Mouse (Mus musculus) kidney, postnatal 0 days (tissue): ENCODE measurements around the gene Slc3a2. TPM values are rescaled to one million over a fixed set of nuclear protein-coding genes. Genes with fewer than 3 reads are reported as not detected.

Source experiments
- ATAC-seq: fragments of 200-750 bp; cut with Nextera tagmentation; replicated peaks from 2 replicates; pipeline ENCODE4 v1.8.0; 2017; ENCODE audit warnings: low read depth, moderate number of reproducible peaks, moderate TSS enrichment, moderate library complexity; ENCODE audit not compliant: low FRiP score
- DNase-seq: peaks from one replicate; pipeline ENCODE4 v3.0.0-alpha.2; 2016; ENCODE audit warnings: low spot score
- H3K27ac ChIP-seq: fragments of 300-500 bp; sonication (generic); 2 replicates; pipeline ENCODE4 v1.5.1; 2014; ENCODE audit warnings: mild to moderate bottlenecking
- H3K27me3 ChIP-seq: fragments of 300-500 bp; sonication (generic); 2 replicates; pipeline ENCODE4 v1.6.1; 2014; ENCODE audit warnings: low read length, mixed read lengths; ENCODE audit not compliant: insufficient read depth
- H3K36me3 ChIP-seq: fragments of 300-500 bp; sonication (generic); 2 replicates; pipeline ENCODE4 v1.6.1; 2014; ENCODE audit warnings: low read length, mixed read lengths; ENCODE audit not compliant: insufficient read depth
- H3K4me1 ChIP-seq: fragments of 300-500 bp; sonication (generic); replicated peaks from 2 replicates; pipeline ENCODE4 v1.6.1; 2014; ENCODE audit warnings: antibody characterized with exemption, low read length, mixed read lengths; ENCODE audit not compliant: insufficient read depth
- H3K4me2 ChIP-seq: fragments of 300-500 bp; sonication (generic); 2 replicates; pipeline ENCODE4 v1.6.1; 2014; ENCODE audit warnings: mild to moderate bottlenecking, low read length, moderate library complexity, mixed read lengths
- H3K4me3 ChIP-seq: fragments of 300-500 bp; sonication (generic); replicated peaks from 2 replicates; pipeline ENCODE4 v1.5.1; 2014; ENCODE audit warnings: low read depth, low read length
- H3K9ac ChIP-seq: fragments of 300-500 bp; sonication (generic); 2 replicates; pipeline ENCODE4 v1.6.1; 2014; ENCODE audit warnings: low read depth, low read length
- H3K9me3 ChIP-seq: fragments of 300-500 bp; sonication (generic); replicated peaks from 2 replicates; pipeline ENCODE4 v1.6.1; 2016; ENCODE audit warnings: low read length, inconsistent platforms, mixed read lengths
- CTCF ChIP-seq: IDR thresholded peaks from 2 replicates; pipeline ENCODE4 v1.5.1; 2016; ENCODE audit warnings: antibody characterized with exemption, low read depth, mild to moderate bottlenecking, moderate library complexity
- WGBS: fragments of 180-500 bp; shearing (Covaris S2); extraction: QIAGEN DNeasy Blood & Tissue Kit; methylation state at CpG from one replicate; pipeline ENCODE4 v1.1.7; 2014; 5-methylcytosine and 5-hydroxymethylcytosine counted together
- polyA plus RNA-seq: library from polyadenylated mRNA; unstranded; fragments of >200 nt; fragmentation: Nextera tagmentation; extraction: Ambion mirVana; gene quantifications from 2 replicates; pipeline ENCODE4 v1.2.1, GENCODE M21; 2015

The Slc3a2 gene
- polyA plus RNA-seq, 1 experiment from 2014 or later, result 151 TPM

- WGBS, result under 1% methylated on average over 36 of the region's 36 CpGs
- DNase-seq (peak; percentile 99), ATAC-seq (peak; percentile 96)
- peak within 1 kb of the TSS; percentile 68 for H3K4me3 ChIP-seq
- peak within 1 kb of the TSS; percentile 98 for H3K4me2 ChIP-seq
- H3K27me3 ChIP-seq, result no peaks in the 10 kb centered on the region
- H3K4me1 ChIP-seq, result peaks cover 12% of the 10 kb centered on the region; the same call in 1 of the 2 replicates
- peak within 1 kb of the TSS; percentile 97 for H3K27ac ChIP-seq
- H3K9ac ChIP-seq, result peak within 1 kb of the TSS; percentile 81
- TF ChIP-seq CTCF, result no peak
- peaks cover 31% of the 10 kb centered on the region for H3K36me3 ChIP-seq
- no peaks in the 10 kb centered on the region for H3K9me3 ChIP-seq
Measured at GRCm38 (mm10) chr19:8741243-8741869, 18.2 kb upstream of the Slc3a2 start, which contains the start of gene Stx5a. Gene Stx5a (plus strand): TSS chr19:8741413.

GRCm38 (mm10) chr19:8740603-8741002 is 17.4 kb upstream of the Slc3a2 start, which contains the start of gene 1700092M07Rik:
Gene 1700092M07Rik (plus strand): TSS chr19:8740718.
- H3K36me3 ChIP-seq, result peaks cover 23% of the 10 kb centered on the region
- 56% methylated on average over 14 of the region's 14 CpGs for WGBS
- H3K27me3 ChIP-seq, result no peaks in the 10 kb centered on the region
- peak within 1 kb of the TSS; percentile 68 for H3K4me3 ChIP-seq
- ATAC-seq, result peak; percentile 6; the same call in 1 of the 2 replicates
- no peak for DNase-seq
- H3K9me3 ChIP-seq, result no peaks in the 10 kb centered on the region
- no peak for TF ChIP-seq CTCF
- H3K27ac ChIP-seq, result peak within 1 kb of the TSS; percentile 97
- H3K9ac ChIP-seq, result peak within 1 kb of the TSS; percentile 81
- H3K4me1 ChIP-seq, result peaks cover 12% of the 10 kb centered on the region; the same call in 1 of the 2 replicates
- H3K4me2 ChIP-seq, result peak within 1 kb of the TSS; percentile 98

GRCm38 (mm10) chr19:8739646-8740045 is 16.5 kb upstream of the Slc3a2 start:
- peaks cover 18% of the 10 kb centered on the region for H3K36me3 ChIP-seq

GRCm38 (mm10) chr19:8738911-8739310 is 15.7 kb upstream of the Slc3a2 start:
- ATAC-seq, result no peak
- Histone ChIP-seq H3K36me3 (peaks cover 18% of the 10 kb centered on the region), H3K4me1 (peaks cover 12% of the 10 kb centered on the region; the same call in 1 of the 2 replicates), H3K27ac (no peak overlapping the region), H3K4me2 (no peak overlapping the region), H3K9ac (no peak overlapping the region), H3K4me3 (no peak overlapping the region), H3K27me3 (no peaks in the 10 kb centered on the region), H3K9me3 (no peaks in the 10 kb centered on the region)
- DNase-seq, result no peak
- TF ChIP-seq CTCF, result no peak
- WGBS, result 91% methylated on average over 7 of the region's 7 CpGs

More at GRCm38 (mm10) chr19:8739646-8740045, 16.5 kb upstream of the Slc3a2 start:
- H3K27me3 ChIP-seq, result no peaks in the 10 kb centered on the region
- 93% methylated on average over 6 of the region's 6 CpGs for WGBS
- DNase-seq, result no peak
- H3K9ac ChIP-seq, result no peak overlapping the region
- H3K27ac ChIP-seq, result no peak overlapping the region
- H3K9me3 ChIP-seq, result no peaks in the 10 kb centered on the region
- H3K4me3 ChIP-seq, result no peak overlapping the region
- no peak for ATAC-seq
- H3K4me2 ChIP-seq, result no peak overlapping the region
- H3K4me1 ChIP-seq, result peaks cover 12% of the 10 kb centered on the region; the same call in 1 of the 2 replicates
- TF ChIP-seq CTCF, result no peak

- H3K9me3 ChIP-seq, result no peaks in the 10 kb centered on the region
- ATAC-seq (peak; percentile 4; the same call in 1 of the 2 replicates), DNase-seq (no peak)
- H3K4me1 ChIP-seq, result peaks cover 7% of the 10 kb centered on the region; the same call in 1 of the 2 replicates
- 4% methylated on average over 11 of the region's 11 CpGs for WGBS
- TF ChIP-seq CTCF, result no peak
- peak overlapping the region; percentile 77 for H3K9ac ChIP-seq
- no peaks in the 10 kb centered on the region for H3K27me3 ChIP-seq
- H3K36me3 ChIP-seq, result peaks cover 15% of the 10 kb centered on the region
- H3K27ac ChIP-seq, result peak overlapping the region; percentile 26
- peak overlapping the region; percentile 88 for H3K4me3 ChIP-seq
- H3K4me2 ChIP-seq, result peak overlapping the region; percentile 91
Measured at GRCm38 (mm10) chr19:8736160-8736467, 12.9 kb upstream of the Slc3a2 start.

- peak within 1 kb of the TSS; percentile 91 for H3K4me2 ChIP-seq
- peak within 1 kb of the TSS; percentile 26 for H3K27ac ChIP-seq
- no peaks in the 10 kb centered on the region for H3K27me3 ChIP-seq
- H3K4me3 ChIP-seq, result peak within 1 kb of the TSS; percentile 88
- peaks cover 3% of the 10 kb centered on the region; the same call in 1 of the 2 replicates for H3K4me1 ChIP-seq
- peak; percentile 90 for DNase-seq
- no peaks in the 10 kb centered on the region for H3K9me3 ChIP-seq
- TF ChIP-seq CTCF, result no peak
- peaks cover 15% of the 10 kb centered on the region for H3K36me3 ChIP-seq
- ATAC-seq, result peak; percentile 89
- H3K9ac ChIP-seq, result peak within 1 kb of the TSS; percentile 77
- under 1% methylated on average over 27 of the region's 32 CpGs for WGBS
Measured at GRCm38 (mm10) chr19:8735389-8736159, 12.4 kb upstream of the Slc3a2 start, which contains the start of gene Wdr74. Gene Wdr74 (plus strand): TSS chr19:8735827.
